Mouse (Mus musculus) MEL (cell line): Measurements from ENCODE around the gene H2al1a.

Experiments
- CTCF ChIP-seq, 3 experiments: IDR thresholded peaks in 2 of 3; conservative IDR thresholded peaks in 1 of 3; 2 replicates each; pipeline ENCODE4 v1.5.1; 2011 to 2012; ENCODE audit warnings: low read length in 3 of 3, low read depth in 2 of 3, mild to moderate bottlenecking in 2 of 3, improper control_type of control experiment in 1 of 3, inconsistent platforms in 1 of 3, mixed read lengths in 1 of 3, moderate library complexity in 1 of 3; ENCODE audit not compliant: control insufficient read depth in 1 of 3, insufficient read depth in 1 of 3, poor library complexity in 1 of 3, severe bottlenecking in 1 of 3
- E2F4 ChIP-seq: IDR thresholded peaks from 2 replicates; pipeline ENCODE4 v1.6.1; 2011; ENCODE audit warnings: low read depth, low read length, improper control_type of control experiment, borderline replicate concordance
- EP300 ChIP-seq, 2 experiments: IDR thresholded peaks; 2 replicates each; pipeline ENCODE4 v1.6.1; 2011; ENCODE audit warnings: improper control_type of control experiment in 2 of 2, low read length in 2 of 2, low read depth in 1 of 2, mild to moderate bottlenecking in 1 of 2
- GATA1 ChIP-seq: IDR thresholded peaks from 2 replicates; pipeline ENCODE4 v1.6.1; 2011; ENCODE audit warnings: low read depth, low read length, improper control_type of control experiment
- HCFC1 ChIP-seq: IDR thresholded peaks from 2 replicates; pipeline ENCODE4 v1.6.1; 2012; ENCODE audit warnings: low read depth, mild to moderate bottlenecking, inconsistent platforms, low read length, improper control_type of control experiment, moderate library complexity
- NELFE ChIP-seq: IDR thresholded peaks from 2 replicates; pipeline ENCODE4 v1.6.1; 2011; ENCODE audit warnings: low read depth, low read length, improper control_type of control experiment
- POLR2A ChIP-seq, 2 experiments: IDR thresholded peaks; 2 replicates each; pipeline ENCODE4 v1.6.1; 2011 to 2012; ENCODE audit warnings: low read length in 2 of 2, mild to moderate bottlenecking in 2 of 2, control low read depth in 1 of 2, improper control_type of control experiment in 1 of 2, low read depth in 1 of 2, moderate library complexity in 1 of 2; ENCODE audit not compliant: control insufficient read depth in 1 of 2, insufficient read depth in 1 of 2, poor library complexity in 1 of 2
- POLR2AphosphoS5 ChIP-seq: IDR thresholded peaks from 2 replicates; pipeline ENCODE4 v1.6.1; 2012; ENCODE audit warnings: low read depth, borderline replicate concordance, mild to moderate bottlenecking, inconsistent platforms, low read length, moderate library complexity, mixed read lengths
- TAL1 ChIP-seq: IDR thresholded peaks from 2 replicates; pipeline ENCODE4 v1.6.1; 2012; ENCODE audit warnings: mild to moderate bottlenecking, inconsistent platforms, low read length, moderate library complexity, mixed read lengths

- TF ChIP-seq EP300 (IDR thresholded peaks at IDR 0.05; ENCODE audit: low read depth in 1 of 2, low read length in 2 of 2) (no peak), POLR2AphosphoS5 (no peak), TAL1 (no peak), CTCF (IDR thresholded peaks at IDR 0.05 in 2 of 3, conservative IDR thresholded peaks at IDR 0.05 in 1 of 3; ENCODE audit: control insufficient read depth in 1 of 3, insufficient read depth in 1 of 3, low read depth in 2 of 3, low read length in 3 of 3, poor library complexity in 1 of 3, severe bottlenecking in 1 of 3) (no peak), GATA1 (no peak), HCFC1 (no peak), NELFE (no peak), E2F4 (no peak), POLR2A (IDR thresholded peaks at IDR 0.05; ENCODE audit: control insufficient read depth in 1 of 2, insufficient read depth in 1 of 2, low read depth in 1 of 2, low read length in 2 of 2, poor library complexity in 1 of 2) (no peak)
These were observed 34.1 kb upstream of the H2al1a start for GRCm38 (mm10) chrX:11264918-11265317.
